Mouse (Mus musculus) small intestine, adult 2 months (tissue): ENCODE measurements around the gene Fam129a.

ENCODE experiments used
- CTCF ChIP-seq: fragments of 200-500 bp; IDR thresholded peaks from 2 replicates; pipeline ENCODE4 v1.5.1; 2012; ENCODE audit warnings: low read depth, mild to moderate bottlenecking, control low read depth, inconsistent platforms, low read length, moderate library complexity, mixed read lengths; ENCODE audit not compliant: insufficient replicate concordance, insufficient read length; ENCODE audit errors: extremely low read depth
- POLR2A ChIP-seq: fragments of 200-500 bp; IDR thresholded peaks from 2 replicates; pipeline ENCODE4 v1.6.1; 2012; ENCODE audit warnings: low read depth, mild to moderate bottlenecking, control low read depth, inconsistent platforms, low read length, moderate library complexity

DNA sequence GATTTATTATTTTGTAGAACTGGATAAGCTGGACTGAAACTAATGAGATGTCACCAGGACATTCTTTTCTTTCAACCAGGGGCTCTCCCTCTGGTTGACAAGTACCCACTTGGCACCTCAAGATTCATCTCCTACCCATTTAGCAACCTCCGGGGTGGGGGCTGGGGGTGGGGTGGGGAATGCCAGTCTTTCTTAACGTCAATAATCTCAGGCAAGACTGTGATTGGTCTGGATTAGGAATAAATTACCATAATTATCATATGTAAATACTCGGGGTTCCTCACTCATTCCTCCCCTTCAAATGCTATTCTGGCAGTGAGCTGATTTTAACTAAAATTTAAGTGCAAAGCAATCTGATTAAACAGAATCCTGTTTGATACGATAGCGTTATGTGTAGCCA, 7.6 kb upstream of the Fam129a start:
- TF ChIP-seq CTCF (no peak), POLR2A (no peak)
